Mouse (Mus musculus) layer of hippocampus, postnatal 14 days (tissue): ENCODE measurements around the gene Gm13090. TPM values are rescaled to one million over a fixed set of nuclear protein-coding genes. Genes with fewer than 3 reads are reported as not detected.

Experiments used
- DNase-seq, 2 experiments: peaks; one replicate each; pipeline ENCODE4 v3.0.0; 2021 to 2022; ENCODE audit warnings: low spot score in 2 of 2, mixed read lengths in 1 of 2
- total RNA-seq, 2 experiments: library from RNA; stranded (reverse); gene quantifications; 2 replicates each; pipeline ENCODE4 v1.2.3; 2021

Gm13090 gene
- total RNA-seq, 2 experiments from 2014 or later, result not detected

DNA sequence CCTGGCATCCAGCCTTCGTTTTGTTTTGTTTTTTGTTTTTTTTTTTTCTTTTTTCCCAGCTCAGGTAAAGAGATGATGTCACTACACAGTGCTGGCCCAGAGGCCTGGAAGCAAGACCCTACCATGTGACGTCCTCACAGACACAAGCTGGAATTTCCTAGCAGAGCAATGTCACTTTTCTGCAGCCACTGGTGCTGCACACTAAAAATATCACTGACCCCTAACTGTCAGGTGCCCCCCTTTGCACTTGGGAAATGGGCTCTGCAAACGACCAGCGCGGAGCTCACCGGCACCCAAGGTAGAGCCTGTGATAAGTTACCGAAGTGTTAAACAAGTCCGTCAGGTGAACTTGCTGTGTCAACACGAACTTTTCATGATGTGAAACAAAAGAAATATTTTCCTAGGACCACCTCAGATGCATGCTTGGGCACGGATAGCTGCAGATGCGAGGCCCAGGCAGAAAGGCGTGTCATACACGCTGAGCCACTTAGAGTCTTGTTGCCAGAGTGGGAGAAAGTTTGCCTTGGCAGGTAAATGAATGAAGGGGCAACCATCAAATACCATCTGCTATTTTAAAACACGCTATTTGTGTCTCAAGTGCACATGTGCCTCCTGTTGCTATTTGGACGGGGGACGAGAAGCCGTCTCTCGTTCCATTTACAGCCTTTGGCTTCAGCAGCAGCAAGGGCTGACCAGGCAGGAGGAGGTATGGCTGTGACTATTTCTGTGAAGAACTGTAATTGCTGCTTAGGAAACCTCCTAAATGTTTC is 7.1 kb downstream of the Gm13090 start:
- no peak for DNase-seq

DNA sequence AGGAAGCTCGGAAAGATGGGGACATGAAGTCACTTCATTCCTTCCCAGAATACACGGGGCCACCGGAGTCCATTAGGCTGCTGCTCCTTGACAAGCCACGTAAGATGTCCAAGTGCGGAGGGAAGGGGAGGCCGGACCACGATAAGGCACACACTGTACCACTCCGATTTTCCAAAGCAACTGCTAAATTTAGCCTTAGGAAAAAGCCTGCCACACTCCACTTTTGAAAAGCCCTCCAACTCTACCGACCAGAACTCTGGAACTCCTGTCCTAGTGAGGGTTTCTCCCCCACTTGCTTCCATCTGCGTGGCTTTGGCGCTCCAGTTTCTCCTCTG is 7.7 kb downstream of the Gm13090 start:
- DNase-seq, result no peak

DNA sequence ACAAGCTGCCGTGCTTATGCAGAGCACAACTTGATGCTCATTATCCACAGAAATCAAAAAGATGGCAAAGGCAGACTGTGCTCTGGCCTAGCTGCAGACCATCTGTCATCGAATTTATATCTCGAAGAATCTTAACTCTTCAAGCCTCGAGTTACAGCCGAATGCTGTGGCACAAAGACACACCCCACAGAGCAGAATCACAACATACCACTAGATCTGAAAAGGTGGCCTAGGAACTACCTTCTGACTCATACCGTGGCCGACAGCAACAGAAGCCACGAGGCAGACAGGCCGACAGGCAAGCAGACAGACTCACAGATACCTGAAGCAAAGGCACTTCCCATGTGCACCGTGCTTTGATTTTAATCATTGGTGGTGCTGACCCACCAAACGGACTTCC is 14.3 kb downstream of the Gm13090 start:
- DNase-seq, result peak in 1 of 2 experiments; percentile 73

DNA sequence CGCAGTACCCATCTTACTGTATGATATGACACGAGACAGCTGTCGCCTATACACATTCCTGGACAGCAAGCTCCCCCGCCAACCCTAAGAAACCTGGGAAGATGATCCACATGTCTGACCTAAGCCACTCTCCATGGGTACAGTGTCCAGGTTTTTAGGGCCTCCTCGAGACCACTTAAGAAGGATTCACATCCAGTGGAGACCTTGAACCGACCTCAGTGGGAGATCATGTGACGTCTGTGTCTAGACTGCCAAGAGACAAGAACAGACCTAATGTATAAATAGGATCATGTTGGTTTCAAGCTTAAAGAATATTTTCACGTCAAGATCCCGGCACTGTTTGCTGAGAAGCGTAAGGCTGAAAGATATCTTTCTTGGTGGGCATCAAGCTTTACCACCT is 14.8 kb downstream of the Gm13090 start:
- no peak for DNase-seq

DNA sequence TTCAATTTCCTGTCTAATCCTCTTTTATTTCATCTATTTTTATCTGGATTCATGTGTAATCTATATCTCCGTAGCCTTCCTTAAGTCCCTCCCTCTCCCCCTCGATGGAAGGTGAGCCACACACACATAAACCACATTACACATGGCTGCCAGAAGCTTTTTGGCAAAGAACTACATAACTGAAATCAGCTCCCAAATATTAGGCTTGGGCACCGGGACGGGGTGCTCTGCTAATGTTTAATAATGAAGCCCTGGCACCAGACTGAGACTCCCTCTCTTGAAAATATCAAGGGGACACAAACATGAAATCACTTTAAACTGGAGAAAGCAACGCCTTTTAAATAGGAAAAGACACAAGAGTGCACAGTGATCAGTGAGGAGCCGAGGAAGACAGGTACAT is 16.5 kb downstream of the Gm13090 start:
- no peak for DNase-seq

DNA sequence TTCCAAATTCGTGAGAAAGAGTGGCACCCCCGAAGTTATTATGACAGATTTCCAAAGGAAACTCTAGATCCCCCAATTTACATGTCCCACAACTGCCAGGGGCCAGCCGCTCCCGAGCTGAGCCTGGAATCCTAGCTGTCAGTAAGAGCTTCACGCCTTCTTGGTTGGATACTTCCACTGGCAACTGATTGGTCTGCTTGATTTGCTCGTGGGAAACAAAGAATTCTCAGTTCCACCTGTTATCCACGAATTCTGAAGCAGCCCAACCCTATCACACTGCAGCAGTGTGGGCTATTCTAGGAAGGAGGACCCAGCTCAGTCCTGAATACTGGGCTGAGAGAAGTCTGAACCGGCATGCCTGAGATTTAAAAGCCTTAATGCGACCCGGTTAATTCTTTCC is 17.1 kb downstream of the Gm13090 start:
- DNase-seq, result no peak

DNA sequence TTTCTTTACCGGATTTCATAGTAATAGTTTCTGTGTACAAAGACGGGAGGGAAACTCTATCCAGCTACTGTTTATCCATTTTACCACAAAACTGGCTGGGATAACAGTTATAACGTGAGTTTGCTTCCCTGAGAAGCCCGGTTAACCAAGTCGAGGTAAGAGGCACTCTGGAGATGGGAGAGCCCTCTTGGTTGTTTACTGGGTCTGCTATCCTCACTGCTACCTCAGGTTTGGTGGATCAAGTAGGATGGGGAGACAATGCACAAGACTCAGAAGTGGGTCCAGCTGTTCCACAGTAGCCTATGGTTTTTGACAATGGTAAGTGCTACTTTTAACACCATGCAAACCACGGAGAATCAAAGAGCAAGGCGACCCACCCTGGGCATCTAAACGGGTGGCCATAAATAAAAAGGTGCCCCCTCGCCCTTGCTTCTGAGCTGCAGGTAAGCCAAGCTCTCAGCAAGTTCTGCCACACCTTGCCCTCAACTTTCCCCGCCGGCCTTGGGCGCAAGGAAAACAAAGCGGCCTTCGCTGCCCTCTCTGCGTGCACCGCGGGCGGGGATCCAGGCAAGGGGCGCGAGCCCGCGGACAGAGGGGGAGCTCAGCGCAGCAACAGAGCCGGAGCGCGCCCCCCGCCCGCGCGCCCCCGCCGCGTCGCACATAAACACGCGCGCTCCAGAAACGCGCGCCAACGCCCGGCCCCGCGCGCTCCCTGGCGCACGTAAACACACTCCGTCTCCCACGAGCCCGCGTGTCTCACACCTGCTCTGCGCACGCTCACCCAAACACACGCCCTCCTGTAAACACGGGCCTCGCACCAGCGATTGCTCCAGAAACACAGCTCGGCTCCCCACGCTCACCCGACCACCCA is 18.0 kb downstream of the Gm13090 start:
- peak in 1 of 2 experiments; percentile 69 for DNase-seq

DNA sequence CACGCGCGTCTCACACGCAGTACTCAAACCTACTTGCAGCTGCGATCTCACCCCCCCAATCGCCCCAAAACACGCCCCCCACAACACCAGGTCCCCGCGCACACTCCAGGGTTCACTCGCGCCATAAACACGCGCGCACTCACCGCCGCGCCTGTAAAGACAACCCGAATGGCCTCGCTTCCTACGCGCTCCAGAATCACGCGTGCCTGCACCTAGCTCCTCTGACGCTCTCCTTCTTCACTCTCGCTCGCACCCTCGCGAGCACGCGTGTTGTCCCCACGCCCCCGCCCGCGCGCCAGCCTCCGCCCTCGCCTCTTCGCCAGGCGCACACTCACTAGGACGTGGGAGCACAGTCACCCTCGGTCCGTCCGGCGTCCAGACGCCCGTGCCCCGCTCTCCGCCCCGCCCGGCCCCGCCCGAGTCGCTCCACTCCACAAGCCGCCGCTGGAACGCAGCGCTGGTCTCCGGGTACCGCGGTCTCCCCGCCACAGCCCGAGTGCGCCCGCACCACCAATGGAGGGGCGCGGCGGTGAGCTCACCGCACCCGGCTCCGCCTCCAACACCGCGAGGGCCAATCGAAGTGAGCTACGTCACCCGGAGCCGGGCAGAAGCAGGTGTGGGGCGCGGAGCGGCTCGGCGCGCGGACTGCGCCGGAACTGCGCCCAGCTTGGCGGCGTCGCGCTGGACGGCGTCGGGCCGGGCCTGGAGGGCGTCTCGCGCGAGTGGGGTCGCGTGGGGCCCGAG is 18.8 kb downstream of the Gm13090 start:
- peak; percentile 86 to 92 for DNase-seq

DNA sequence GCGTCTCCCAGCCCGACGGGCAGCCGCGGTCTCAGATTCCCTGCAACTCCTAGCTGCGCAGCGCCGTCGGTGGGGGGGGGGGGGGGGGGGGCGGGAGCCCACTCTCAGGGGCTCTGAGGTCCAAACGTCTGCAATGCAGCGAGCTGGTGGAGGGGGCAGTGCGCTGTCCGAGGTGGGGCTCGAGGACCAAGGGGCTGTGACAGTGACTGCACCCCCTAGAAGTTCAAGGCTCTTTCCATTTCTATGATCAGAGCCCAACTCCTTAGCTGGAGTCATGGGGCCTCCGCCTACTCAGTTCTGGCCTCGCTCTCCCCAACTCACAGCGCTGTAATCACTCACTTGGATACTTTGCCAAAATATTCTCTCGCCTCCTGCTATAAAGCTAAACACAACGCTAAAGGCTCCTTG is 19.5 kb downstream of the Gm13090 start:
- no peak for DNase-seq

DNA sequence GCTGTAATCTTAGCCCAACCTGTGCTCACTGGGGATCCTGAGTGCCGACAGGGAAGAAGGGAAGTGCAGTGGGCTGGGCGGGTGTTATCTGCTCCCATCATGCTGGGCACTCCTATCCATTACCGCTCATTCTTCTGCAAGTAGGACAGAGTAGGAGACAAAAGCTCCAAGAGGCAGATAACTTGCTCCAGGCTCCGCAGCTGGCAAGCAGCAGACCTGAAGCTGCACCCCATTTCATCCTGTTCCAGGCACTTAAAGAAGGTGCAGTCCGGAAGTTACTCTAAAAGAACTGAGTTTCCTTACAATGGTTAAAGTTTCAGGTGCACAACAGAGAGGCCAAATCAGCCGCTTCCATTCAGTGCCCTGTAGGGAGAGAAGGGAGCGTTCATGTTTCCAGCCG is 21.9 kb downstream of the Gm13090 start:
- no peak for DNase-seq

DNA sequence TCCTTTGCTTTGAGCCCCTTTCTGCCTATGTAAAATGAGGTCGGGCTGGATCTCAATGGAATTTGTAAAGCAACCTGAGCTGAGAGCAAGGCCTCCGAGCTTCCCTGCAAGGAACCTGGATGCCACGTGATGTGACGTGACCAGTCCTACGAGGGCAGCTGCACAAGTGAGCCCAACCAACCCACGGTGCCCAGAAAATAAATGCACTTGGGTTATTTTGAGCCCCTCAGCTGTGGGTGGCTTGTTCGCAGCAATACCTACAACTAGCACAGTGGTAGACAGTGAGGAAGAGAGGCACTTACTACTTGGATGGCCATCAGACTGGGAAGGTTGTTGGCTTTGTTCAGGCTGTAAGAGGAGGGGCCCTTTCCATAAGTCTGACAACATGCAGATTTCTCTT is 25.2 kb downstream of the Gm13090 start:
- DNase-seq, result no peak

DNA sequence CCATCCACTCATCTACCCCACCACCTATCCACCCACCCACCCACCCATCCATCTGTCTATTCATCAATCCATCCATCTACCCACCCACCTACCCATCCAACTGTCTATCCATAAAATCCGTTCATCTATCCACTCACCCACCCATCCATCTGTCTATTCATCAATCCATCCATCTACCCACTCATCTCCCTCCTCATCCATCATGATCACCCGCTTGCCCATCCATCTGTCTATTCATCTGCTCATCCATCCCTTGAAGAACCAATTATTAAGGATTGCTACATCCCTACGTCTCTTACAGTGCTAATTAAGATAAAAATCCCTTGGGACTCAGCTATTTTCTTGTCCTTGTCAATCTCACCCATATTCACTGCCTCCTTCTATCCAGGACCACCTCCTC is 29.5 kb downstream of the Gm13090 start:
- peak in 1 of 2 experiments; percentile 70 for DNase-seq

DNA sequence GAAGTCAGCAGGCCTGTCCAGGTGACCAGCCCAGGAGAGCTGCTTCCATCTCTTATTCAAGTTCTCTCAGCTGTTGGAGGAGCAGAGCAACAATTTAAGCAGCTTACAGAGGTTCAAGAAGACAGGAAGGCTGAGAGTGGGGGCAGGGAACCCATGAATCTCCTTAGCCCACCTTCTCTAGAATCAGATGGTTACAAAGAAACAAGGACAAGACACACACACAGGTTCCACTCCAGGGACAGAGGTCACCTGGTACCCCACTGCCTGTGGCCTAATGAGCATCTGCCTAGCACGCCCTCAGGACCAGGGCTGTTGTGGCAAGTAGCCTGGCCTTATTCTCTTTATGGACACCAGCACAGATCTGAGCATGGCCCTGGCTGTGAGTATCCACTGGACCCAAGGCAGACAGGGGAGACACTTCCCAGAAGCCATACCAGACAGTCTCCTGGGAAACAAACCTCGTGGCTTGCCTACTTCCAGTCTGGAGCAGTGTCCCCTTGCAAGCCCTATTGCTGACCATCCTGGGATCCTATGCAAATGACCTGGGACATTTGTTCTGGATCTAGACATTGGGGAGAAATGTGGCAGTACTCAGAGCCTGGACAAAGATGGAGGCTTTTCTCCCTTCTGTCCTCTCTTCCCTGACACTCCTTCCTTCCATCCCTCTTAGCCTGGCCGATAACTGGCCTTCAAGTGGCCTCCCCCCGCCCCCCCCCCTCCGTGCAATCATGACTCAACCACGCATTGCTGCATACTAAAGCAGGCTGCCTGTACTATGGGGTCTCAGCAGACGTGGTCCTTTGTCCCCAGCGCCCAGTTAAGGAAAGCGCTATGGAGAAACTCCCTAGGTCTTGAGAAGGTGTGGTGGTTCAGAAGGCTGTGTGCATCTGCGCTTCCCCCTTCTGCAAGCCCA is 38.5 kb downstream of the Gm13090 start:
- no peak for DNase-seq

DNA sequence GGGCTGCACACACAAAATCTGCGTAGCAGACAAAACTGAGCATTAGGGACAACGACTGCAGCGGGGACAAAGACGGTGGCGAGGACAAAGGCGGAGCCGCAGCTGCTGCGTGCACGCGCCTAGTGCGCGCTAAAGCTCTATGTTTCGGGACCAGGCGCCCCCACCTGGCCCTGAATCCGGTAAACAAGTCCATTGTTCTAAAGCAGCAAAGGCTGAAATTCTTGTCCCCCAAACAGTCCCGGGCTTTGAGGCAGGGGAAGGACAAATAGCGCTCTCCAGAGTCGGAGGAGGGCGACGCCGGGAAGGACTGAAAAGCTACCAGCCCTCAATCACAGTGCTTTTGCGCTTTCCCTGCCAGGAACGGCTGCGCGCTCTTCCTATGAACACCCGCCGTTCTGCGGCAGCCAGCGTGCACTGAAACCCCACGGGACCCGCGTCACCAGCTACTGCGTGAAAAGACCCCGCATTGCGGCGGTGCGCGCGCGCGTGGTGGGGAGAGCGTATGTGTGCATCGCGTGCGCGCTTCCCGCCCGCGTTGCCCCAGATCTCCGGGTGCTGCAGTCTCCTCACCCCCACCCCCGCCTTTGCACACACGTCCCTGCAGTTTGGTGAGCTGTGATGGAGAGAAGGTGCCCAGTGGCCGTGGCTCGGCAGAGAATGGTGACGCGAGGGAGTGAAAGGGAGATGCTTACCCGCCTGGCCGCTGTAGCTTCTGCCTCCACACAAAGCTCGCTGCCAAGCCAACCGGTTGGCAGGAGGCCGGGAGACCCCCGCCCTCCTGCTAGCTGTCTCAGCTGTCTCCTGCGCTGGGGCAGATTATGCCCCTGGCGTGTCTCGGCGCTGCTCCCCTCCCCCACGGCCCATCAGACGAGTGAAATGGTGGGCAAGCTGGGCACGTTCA is 39.5 kb downstream of the Gm13090 start:
- DNase-seq, result peak; percentile 86 to 87

DNA sequence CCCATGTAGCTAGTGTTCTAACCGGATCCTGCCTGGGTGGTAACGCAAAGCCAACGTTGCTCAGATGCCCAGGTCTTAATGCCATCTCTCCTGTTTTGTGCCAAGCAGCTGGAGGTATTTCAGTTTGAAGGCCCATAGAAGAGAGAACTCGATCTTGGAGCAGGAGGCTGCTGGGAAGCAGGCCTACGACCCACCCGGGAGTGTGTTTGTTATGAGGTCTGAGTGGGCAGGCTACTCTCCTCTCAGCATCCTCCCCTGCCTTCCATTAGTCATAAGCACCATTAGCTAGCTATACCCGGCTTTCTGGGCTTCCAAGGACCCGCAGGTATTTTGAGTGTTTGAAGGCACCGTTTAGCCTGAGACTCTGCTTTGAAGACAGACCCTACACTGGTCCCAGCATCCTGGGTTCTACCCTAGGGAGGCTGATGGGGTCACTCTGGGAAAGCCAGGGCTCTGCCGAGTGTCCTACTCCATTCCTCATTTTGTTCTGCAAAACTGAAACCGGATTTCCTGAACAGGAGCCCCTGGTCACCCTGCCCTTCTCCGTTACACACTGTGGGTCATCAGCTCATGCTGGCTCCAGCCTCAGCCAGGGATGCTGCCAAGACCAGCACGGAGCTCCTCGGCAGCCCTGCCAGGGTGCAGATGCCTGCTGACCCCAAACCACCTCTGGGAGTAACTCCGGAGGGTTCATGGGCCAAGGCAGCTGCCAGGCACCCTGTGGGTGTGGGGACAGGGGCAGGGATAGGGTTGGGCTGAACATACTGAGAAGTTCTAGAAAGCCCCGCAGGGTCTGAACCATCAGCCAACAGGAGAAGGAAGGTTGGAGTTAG is 40.6 kb downstream of the Gm13090 start:
- DNase-seq, result no peak

DNA sequence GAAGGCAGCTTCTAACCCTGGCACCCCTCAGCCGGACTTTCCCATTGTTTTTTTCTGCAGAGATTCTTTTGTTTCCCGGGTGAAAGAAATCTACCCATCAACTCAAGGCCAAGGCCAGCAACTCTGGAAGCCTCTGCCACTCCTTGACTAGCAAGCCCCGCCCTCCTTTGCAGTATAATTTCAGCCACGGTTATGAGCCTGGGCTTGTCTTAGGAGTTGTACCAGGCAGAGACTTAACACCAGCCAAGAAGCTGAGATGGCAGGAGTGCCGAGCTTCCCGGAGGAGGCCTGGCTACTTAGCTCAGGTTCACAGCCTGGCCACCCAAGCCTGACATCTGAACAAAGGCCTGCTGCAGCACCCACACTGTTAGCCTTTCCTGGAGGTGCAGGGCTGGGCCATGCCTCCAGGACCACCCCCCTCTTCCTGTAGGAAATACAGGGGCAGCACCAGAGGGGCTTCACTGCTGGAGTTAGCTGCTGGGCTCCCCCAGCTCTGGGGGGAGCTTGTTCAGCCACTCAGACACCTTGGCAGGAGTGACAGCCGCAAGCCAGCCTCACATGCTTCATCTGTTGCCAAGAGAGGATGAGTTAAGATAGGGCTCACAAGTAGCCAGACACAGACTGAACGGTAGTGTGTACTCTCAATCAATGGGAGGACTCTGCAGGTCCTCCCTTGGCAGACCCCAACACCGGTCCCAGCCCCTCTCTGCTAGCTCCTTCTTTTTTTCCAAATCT is 41.6 kb downstream of the Gm13090 start:
- no peak for DNase-seq

DNA sequence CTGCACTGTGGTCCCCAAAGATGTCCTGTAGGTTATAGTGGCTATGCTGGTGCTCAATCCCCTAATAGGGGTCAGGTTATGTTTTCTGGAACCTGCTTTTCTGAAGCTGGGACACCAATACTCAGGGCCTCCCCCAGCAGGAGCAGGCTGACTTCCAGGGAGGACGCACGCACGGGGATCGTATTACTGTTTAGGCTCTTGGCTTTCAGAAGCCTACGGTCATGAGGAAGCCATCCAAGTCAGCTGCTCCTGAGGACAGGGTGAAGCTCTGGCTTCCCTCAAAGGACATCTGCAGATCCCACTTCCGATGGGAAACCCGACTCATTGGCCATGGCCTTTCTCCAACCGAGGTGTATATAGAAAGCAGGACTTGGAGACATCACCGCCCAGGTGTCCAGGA is 43.1 kb downstream of the Gm13090 start:
- DNase-seq, result no peak

DNA sequence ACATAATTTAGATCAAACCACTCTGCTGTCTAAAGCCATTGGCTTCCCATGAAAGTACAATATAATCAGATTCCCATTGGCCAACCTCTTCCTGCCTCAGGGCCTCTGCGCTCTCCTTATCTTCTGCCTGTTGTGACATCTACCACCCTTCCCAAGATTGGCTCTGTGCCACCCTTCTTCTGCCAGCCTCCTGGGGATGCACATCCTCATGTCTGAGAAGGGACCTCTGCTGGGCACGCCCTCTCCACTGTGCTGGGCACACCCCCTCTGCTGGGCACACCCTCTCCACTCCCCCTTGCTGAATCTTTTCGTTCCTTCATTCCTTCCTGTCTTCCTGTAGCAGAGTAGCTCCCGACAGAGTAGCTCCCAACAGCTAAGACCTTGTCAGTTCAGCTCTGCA is 44.4 kb downstream of the Gm13090 start:
- no peak for DNase-seq
